Mouse (Mus musculus): Measurements from ENCODE around the gene Ccdc177. TPM values are rescaled to one million over a fixed set of nuclear protein-coding genes. Genes with fewer than 3 reads are reported as not detected.
"Not testable (repeated sequence)": the region's sequence is repeated elsewhere in the genome, so short reads cannot be mapped to it uniquely, and the experiment has no call there.

Gene Ccdc177
- not detected for polyA plus RNA-seq (2017; shearing (Covaris generic))

GRCm38 (mm10) chr12:80760396-80760801 is at the start of gene Ccdc177:
Ccdc177 (minus strand) TSS chr12:80760687.
- peak; percentile 83 for ATAC-seq

GRCm38 (mm10) chr12:80810005-80810404 is 49.5 kb upstream of the Ccdc177 start:
- peak; percentile 33 for ATAC-seq

GRCm38 (mm10) chr12:80807451-80808085 is 47.1 kb upstream of the Ccdc177 start:
- no peak for ATAC-seq

- ATAC-seq, result peak; percentile 27
Observed at GRCm38 (mm10) chr12:80804861-80805428, 44.5 kb upstream of the Ccdc177 start.

GRCm38 (mm10) chr12:80803924-80804323 is 43.4 kb upstream of the Ccdc177 start:
- ATAC-seq, result no peak

GRCm38 (mm10) chr12:80801443-80801842 is 41.0 kb upstream of the Ccdc177 start:
- ATAC-seq, result no peak

GRCm38 (mm10) chr12:80800156-80800555 is 39.7 kb upstream of the Ccdc177 start:
- ATAC-seq, result no peak

- ATAC-seq, result no peak
Observed at GRCm38 (mm10) chr12:80798271-80798670, 37.8 kb upstream of the Ccdc177 start.

- ATAC-seq, result peak; percentile 6
Observed at GRCm38 (mm10) chr12:80794935-80795785, 34.7 kb upstream of the Ccdc177 start.

GRCm38 (mm10) chr12:80794522-80794921 is 34.0 kb upstream of the Ccdc177 start:
- ATAC-seq, result no peak

- ATAC-seq, result no peak
Observed at GRCm38 (mm10) chr12:80793535-80793934, 33.0 kb upstream of the Ccdc177 start.

- ATAC-seq, result peak; percentile 65
Observed at GRCm38 (mm10) chr12:80792867-80793266, 32.4 kb upstream of the Ccdc177 start.

- ATAC-seq, result no peak
Observed at GRCm38 (mm10) chr12:80791571-80792444, 31.3 kb upstream of the Ccdc177 start.

GRCm38 (mm10) chr12:80790700-80791570 is 30.4 kb upstream of the Ccdc177 start:
- peak; percentile 48 for ATAC-seq

- ATAC-seq, result peak; percentile 73
Observed at GRCm38 (mm10) chr12:80789849-80790694, 29.6 kb upstream of the Ccdc177 start, which contains the start of gene Susd6. Susd6 (plus strand) TSS chr12:80790510.

- ATAC-seq, result not testable (repeated sequence)
Observed at GRCm38 (mm10) chr12:80789276-80789675, 28.8 kb upstream of the Ccdc177 start.

GRCm38 (mm10) chr12:80788188-80788587 is 27.7 kb upstream of the Ccdc177 start:
- no peak for ATAC-seq

- no peak for ATAC-seq
Observed at GRCm38 (mm10) chr12:80787604-80788003, 27.1 kb upstream of the Ccdc177 start.

- no peak for ATAC-seq
Observed at GRCm38 (mm10) chr12:80786591-80786990, 26.1 kb upstream of the Ccdc177 start.

GRCm38 (mm10) chr12:80785597-80785996 is 25.1 kb upstream of the Ccdc177 start:
- ATAC-seq, result no peak
